Mouse (Mus musculus): ENCODE data around the gene Xylb.

Xylb gene

DNA sequence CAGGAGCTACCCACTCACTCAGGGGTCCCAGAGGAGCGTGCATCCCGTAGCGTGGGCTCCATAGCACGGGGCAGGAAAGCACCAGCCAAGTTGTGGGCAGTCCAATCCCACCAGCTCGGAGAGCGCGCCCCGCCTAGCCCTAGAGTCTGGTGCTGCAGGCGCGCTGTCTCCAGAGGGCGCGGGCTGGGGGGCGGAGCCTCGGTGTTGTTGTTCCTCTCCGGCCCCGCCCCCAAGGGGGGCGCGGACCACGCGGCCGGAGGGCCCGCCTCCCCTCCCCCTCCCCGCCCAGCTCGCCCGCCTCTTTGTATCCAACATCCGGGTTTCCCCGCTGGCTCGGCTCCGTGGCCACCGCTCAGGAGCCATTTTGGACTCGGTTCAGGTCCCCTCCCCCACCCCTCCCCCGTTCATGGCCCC lies 44.6 kb downstream of the Xylb start, which contains the start of gene Acvr2b:
Acvr2b (plus strand) TSS at position 318 of the 414 bp plus-strand sequence.
- DNase-seq (ENCODE audit: low read depth, low spot score) = no peak

DNA sequence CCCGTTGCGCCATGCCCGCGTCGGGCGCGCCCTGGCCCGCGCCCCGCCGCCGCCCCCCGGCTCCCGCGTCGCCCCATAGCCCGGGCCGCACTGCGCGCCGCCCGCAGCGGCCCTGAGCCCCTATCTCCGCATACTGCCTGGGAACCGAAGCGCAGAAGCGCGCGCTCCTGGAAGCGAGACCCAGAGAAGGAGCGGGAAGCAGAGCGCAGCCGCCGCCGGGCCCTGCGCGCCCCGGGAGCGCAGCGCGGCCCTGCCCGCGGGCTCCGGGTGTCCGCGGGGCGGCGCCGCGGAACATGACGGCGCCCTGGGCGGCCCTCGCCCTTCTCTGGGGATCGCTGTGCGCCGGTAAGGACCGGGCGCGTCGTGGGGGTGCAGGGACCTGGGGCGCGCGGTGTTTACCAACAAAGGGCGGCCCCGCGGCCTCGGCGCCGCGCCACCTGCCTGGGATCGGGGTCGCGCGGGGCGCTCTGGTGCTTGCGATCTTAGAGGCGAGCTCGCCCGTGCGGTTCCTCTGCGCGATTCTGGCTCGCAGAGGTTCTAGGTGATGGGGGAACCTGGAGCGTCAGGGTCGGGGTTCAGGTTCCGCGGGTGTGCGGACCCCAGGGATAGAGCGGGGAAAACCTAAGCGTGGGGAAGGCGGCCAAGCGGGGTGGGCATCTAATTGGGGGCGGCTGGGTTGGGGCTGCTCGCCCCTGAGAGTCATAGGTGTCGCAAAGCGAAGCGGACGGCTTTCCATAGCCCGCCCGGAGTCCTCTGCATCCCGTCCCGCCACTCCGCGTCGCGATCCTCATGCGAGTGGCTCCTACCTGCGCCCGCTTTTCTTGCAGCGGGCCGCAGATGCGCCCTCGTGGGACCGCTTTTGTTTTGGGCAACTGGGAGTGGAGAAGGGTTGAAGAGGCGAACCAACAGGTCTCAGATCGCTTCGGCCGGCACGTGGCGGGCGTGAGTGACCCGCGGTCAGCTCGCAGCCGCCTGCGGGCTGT lies 45.4 kb downstream of the Xylb start:
- no peak for DNase-seq (ENCODE audit: low read depth, low spot score)

DNA sequence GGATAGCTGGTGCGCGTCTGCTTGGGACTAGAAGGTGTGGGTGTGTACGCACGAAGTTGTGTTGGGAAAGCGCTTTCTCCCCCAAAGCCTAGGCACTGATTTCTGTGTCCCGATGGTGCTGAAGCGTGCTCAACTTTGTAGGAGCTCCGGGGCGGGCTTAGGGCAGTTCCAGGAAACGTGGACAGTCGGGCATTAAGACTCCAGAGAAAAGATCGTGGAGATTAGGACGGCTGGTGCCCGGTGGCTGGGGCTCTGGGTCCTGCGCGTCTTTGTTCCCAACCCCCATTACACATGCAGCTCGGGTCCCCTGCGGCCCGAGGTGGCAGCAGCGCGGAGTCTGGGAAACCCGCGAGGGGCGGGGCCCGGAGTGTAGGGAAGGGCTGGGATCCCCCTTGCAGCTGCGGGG lies 46.1 kb downstream of the Xylb start:
- no peak for DNase-seq (ENCODE audit: low read depth, low spot score)

DNA sequence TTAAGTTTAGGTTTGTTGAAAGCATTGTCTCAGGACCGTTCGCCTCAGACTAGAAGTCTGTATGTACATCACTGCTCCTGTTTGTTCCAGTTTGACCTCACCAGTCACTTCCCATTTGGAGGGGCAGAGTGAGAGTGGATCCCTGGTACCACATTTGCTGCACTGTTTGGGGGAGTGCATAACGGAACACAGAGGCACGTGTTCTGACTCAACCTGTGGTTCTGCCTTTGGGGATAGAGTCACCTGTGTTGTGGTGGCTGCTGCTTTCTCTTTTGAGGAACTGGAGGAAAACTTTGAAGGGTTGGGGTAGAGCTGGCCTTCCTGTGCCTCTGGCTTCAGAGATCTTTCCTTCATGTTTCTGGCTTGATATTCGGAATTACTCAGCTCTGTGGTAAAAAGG lies 46.9 kb downstream of the Xylb start:
- DNase-seq (ENCODE audit: low read depth, low spot score) = no peak

DNA sequence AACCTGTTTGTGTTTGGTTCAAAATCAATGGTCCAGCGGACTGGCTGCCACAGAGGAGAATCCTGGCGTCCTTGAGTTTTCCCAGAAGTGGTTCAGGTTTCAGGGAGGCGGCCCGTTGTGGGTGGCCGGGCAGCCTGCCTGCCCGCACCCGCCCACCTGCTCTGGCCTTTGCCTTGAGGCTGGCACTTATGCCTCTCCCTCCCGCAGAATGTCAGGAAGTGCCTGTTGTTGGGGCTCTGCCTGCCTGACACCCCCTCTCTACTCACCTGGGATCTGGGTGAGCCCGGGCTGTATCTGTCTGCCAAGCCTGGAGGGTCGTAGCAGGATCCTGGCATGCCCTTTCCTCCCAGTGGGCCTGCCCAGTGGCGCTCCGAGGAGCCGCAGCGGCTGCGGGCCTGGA lies 50.7 kb downstream of the Xylb start:
- no peak for DNase-seq (ENCODE audit: low read depth, low spot score)

DNA sequence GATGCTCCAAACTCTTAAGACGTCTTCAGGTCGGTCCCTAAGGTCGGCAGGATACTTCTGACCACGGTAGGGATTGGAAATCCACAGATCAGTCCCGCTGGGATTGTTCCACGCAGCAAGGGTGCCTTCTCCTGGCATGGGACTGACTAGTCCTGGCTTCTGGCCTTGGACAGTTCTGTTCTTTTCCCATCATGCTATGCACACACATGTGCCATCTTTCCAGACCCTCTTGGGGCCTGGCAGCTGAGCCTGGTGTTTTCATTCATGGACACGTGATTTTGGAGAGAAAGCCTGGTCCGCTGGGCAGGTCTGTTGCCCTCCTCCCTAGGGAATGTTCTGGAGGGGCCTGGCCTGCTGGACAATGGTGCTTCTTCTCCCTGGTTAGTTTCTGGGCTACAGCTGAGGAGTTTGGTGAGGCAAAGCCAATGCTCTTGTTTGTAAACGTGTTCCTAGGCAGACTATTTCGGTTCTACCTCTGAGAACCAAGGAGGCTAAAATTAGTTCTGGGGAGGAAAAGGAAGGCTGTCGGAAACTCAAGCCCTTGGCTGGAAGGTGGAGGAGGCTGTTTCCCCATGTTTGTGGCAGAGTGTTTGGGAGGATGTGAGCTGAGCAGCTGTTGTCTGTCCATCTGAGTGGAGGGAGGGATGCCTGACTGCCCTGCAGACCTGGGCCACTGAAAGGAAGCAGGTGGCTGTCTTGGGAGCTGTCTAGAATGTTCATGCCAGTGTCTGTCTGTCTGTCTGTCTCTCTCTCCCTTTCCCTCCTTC lies 51.9 kb downstream of the Xylb start:
- DNase-seq (ENCODE audit: low read depth, low spot score) = no peak

DNA sequence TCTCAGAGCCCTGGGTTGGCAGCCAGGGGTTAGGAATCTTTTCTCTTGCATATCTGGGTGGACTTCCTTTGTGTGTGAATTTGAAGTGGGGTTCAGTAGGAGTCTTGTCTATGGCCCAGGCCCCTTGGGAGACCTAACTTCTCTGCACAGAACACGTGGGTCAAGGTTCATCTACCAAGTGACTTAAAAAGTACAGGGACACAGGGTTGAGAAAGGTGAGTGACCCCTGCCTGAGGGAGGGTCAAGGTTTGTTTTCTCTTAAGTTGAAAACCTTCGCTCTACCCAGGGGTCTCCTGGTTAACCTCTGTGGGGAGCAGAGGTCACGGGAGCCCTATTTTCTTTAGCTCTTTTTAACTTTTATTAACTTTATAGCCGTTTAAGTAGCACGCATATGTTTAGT lies 52.7 kb downstream of the Xylb start:
- DNase-seq (ENCODE audit: low read depth, low spot score) = no peak

DNA sequence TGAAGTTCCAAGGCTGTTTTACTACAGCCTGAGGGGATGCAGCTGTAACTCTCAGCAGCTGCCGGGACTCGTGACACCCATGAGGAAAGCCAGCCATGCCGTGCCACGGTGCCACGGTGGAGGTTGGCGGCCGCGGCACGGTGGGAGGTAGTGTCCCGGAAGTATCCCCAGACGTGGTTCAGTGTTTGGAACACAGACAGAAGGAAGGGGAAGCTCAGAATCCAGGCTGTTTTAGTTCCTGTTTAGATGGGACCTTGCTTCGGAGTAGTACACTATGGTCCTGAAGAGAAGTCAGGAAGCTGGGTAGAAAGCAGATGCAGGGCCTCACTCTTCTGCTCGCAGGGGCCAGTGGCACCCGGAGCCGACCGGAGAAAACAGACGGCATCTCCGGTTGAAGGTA lies 60.8 kb downstream of the Xylb start:
- no peak for DNase-seq (ENCODE audit: low read depth, low spot score)

DNA sequence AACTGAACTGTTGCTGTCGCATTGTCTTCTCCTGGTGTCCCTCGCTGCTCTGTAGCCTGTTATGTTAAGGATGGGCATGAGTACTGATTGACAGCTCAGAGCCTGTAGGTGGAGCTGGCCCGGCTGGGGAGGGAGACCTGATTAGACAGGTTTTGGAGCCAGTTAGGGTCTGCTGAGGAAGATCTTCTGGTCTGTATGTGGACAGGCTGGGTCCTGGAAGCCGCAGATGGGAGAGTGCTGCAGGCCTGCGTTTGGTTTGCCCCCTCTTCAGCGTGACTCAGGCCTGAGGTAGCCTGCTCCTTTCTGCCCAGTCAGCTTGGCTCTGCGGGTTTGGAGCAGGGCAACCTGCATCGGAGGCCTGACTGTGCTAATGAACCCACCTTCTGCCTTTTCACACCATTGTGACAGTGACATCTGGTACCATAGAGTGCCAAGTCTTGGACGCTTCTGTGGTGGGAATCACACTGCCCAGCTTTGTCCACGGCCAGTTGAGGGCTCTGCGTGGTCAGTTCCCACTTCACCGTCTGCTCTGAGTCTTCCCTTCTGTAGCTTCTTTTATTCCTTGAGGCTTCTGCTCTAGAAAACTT lies 62.8 kb downstream of the Xylb start:
- DNase-seq (ENCODE audit: low read depth, low spot score) = no peak

DNA sequence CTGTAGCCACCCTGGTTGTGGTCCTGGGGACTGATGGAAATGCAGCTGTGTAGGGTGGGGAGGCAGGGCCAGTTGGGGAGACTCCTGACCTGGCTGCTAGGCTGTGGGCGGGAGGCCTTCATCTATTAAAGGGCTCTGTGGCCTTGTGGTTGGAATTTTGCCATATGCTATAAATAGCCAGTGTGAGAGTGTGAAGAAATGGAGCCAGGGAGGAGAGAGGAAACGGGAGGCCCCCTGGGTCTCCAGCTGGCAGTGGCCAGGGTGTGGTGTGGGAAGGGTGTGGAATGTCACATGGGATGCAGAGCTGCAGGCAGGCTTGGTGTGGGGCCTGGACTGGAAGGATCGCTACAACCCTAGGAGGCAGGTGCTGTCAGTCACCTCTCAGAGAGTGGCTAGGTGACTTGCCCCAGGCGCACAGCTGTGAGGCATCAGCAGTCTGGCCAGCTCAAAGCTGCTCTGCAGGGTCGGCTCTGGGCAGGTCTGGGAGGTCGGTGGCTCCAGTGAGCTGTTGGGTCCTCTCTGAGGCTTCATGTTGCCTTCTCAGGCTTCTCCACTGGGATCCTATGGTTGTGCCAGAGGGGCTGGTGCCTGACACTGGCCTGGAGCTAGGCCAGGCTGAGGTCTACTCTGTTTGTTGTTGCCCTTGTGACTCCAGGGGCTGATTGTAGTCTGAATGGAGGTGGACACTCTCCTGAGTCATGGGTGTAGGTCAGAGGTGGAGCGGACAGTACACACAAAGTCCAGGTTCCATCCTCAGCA lies 68.2 kb downstream of the Xylb start:
- no peak for DNase-seq (ENCODE audit: low read depth, low spot score)

DNA sequence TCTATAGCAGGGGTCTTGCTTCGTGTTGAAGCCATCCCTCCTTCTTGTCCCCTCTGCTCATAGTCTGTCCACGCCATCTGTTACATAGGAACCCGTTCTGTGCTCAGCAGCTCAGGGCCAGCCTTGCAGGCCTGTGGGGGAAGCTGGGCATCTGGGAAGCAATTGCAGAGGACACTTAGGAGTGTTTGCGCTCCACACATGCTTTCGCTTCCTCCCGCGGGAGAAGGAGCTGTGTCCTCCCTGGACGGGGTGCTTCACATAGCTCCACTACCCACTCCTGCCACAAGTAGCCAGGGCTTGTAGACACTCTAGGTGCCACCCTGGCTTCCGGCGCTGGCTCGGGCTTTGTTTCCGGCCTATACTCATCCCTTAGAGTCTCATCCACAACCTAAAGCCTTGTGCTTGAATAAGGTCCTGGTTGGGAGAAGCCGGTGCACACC lies 68.8 kb downstream of the Xylb start:
- no peak for DNase-seq (ENCODE audit: low read depth, low spot score)

DNA sequence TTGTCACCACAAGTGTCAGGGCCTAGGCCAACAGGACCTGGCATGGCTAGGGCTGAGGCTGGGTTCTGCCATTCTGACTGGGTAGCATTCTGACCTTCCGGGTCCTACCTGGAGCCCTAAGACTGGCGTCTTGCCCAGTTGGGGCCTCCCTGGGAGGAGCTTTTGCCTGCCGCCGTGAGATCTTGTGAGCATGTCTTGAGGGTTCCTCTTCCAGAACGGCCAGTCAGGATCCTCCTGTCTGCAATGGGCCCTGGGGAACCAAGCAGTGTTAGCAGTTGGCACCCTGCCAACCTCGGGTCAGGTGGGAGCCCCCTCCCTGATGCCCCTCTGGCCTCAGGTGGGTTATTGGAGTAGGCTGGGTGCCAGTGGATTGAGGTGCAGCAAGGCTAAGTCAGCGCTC lies 69.3 kb downstream of the Xylb start:
- DNase-seq (ENCODE audit: low read depth, low spot score) = no peak

DNA sequence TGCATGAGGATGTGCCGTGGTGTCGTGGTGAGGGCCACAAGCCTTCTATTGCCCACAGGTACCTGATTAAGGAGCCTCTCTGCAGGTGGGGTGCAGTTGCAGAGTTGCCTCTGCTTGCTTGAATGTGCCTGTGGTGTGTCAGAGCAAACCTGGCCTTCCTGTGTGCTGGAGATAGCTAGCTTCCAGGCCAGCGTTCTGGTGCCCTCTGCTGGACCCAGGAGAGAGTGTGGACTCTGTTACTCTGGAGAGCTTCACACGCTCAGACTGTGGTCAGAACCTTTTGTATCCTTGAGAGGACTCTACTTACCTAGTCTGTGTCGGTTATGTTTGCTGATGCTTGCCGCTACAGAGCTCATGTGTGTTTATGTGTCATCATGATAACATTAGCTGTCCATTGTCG lies 73.1 kb downstream of the Xylb start:
- peak; percentile 61 for DNase-seq (ENCODE audit: low read depth, low spot score)

DNA sequence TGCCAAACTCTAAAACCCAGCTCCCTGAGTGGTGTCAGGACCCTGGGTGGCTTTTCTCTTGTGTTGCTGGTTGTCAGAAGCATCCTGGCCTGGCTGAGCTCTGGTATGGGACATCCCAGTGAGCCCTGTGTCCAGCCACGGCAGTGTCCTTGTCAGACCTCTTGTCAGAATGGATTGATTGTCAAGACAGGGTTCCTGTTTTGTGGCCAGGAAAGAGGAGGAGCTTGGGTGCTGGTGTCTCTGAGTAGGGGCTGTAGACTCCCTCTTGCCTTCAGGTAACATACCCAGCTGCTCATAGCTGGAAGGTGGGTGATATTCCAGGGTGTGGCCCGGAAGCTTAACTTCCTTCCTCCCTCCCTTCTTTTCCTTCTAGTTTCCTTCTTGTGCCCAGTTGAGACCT lies 78.7 kb downstream of the Xylb start:
- DNase-seq (ENCODE audit: low read depth, low spot score) = no peak

DNA sequence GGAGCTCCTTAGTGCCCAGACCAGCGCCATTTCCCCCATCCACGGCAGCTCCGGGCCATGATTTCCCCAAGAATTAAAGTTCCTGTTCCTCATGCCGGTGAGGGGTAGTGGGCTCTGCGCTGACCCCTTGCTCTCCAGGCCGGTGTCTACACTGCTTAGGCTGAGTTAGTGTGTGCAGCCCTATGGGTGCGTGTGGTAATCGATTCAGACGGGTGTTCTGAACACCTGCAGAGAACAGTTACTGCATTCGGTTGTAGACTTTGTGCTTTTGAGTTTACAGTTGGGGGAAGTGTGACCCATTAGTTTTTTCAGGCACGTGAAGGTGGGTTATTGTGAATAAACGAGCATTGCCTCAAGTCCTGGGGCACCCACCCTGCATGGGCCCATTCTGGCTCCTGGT lies 80.9 kb downstream of the Xylb start:
- DNase-seq (ENCODE audit: low read depth, low spot score) = no peak

DNA sequence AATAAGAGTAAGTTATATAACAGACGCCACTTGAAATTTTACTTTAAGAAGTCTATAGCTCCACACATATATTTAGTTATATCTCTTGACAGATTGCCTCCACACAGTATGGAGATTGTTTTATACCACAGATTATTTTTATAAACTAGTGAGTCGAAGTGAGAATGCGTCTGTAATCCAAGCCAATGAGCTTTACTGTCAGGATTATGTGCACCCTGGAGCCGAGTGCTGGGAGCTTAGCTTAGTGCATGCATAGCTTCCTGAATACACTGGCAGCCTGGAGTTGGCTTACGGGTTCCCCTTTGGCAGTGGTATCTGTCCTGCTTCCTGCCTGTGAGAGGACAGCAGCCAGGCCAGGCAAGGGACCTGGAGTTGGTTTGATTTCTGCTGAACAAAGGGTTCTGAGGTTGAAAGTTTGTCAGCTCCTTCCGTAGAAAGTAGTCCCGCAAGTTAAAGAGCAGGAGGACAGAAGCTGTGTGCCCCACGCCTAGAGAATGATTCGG lies 81.4 kb downstream of the Xylb start:
- no peak for DNase-seq (ENCODE audit: low read depth, low spot score)

All from A20 (cell line).